Mouse (Mus musculus): ENCODE results near the gene Clp1. TPM values are rescaled to one million over a fixed set of nuclear protein-coding genes. Genes with fewer than 3 reads are reported as not detected.
"Not testable (repeated sequence)": the region's sequence is repeated elsewhere in the genome, so short reads cannot be mapped to it uniquely, and the experiment has no call there.

Gene Clp1
- total and polyA plus RNA-seq, 2 experiments from 2014 or later = 12.5 to 12.6 TPM

DNA sequence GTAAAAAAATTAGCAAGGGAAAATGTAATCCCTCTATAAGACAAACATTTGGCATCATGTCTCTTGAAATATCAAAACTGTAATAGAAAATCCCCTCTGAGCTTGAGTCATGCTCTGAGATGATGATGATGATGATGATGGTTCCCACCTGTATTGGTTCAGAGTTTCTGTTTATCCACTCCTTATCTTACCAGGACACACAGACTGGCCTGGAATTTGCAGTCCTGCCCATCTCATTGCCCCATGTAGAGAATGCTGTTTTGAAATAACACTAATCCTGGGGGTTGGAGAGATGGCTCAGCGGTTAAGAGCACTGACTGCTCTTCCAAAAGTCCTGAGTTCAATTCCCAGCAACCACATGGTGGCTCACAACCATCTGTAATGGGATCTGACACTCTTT lies 5.2 kb upstream of the Clp1 start:
- Histone ChIP-seq H3K27me3 (ENCODE audit: insufficient read depth, low read length) (no peaks in the 10 kb centered on the region), H3K36me3 (ENCODE audit: insufficient read depth, low read length) (no peaks in the 10 kb centered on the region), H3K4me2 (ENCODE audit: low read depth, low read length, poor library complexity, severe bottlenecking) (no peak overlapping the region), H3K9ac (replicated peaks; ENCODE audit: low read length, poor library complexity, severe bottlenecking) (no peak overlapping the region), H3K9me3 (ENCODE audit: low read length) (no peaks in the 10 kb centered on the region), H3K27ac (ENCODE audit: low read depth, low read length) (no peak overlapping the region), H3K4me3 (ENCODE audit: low read depth, low read length) (no peak overlapping the region), H3K4me1 (ENCODE audit: insufficient read depth, low read length) (peaks cover 13% of the 10 kb centered on the region)
- no peak for DNase-seq (ENCODE audit: low spot score)
- TF ChIP-seq CTCF (IDR thresholded peaks at IDR 0.05) = no peak
- WGBS = 60% methylated on average over 1 of the region's 1 CpGs
- no peak for ATAC-seq (ENCODE audit: low FRiP score)

- Histone ChIP-seq H3K9me3 (ENCODE audit: low read length) (no peaks in the 10 kb centered on the region), H3K27ac (ENCODE audit: low read depth, low read length) (no peak overlapping the region), H3K27me3 (ENCODE audit: insufficient read depth, low read length) (no peaks in the 10 kb centered on the region), H3K4me1 (ENCODE audit: insufficient read depth, low read length) (peaks cover 6% of the 10 kb centered on the region), H3K9ac (replicated peaks; ENCODE audit: low read length, poor library complexity, severe bottlenecking) (no peak overlapping the region), H3K4me2 (ENCODE audit: low read depth, low read length, poor library complexity, severe bottlenecking) (no peak overlapping the region), H3K4me3 (ENCODE audit: low read depth, low read length) (no peak overlapping the region), H3K36me3 (ENCODE audit: insufficient read depth, low read length) (no peaks in the 10 kb centered on the region)
- no peak for ATAC-seq (ENCODE audit: low FRiP score)
- no peak for DNase-seq (ENCODE audit: low spot score)
- TF ChIP-seq CTCF (IDR thresholded peaks at IDR 0.05) = no peak
- 83% methylated on average over 3 of the region's 3 CpGs for WGBS
Observed at GRCm38 (mm10) chr2:84731206-84731605, 4.1 kb upstream of the Clp1 start.

DNA sequence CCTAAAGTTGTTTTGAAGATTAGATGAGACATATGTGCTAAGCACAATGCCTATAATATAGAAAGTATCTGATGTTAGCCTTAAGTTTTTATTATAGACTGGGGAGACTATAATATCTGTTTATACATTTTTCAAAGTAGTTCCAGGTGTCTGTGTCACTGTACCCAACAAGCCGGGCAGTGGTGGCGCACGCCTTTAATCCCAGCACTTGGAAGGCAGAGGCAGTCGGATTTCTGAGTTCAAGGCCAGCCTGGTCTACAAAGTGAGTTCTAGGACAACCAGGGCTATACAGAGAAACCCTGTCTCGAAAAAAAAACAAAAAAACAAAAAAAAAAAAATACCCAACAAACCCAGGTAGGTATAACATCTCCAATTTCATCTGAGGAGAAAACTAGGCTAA lies 1.0 kb upstream of the Clp1 start:
- H3K9ac ChIP-seq (replicated peaks; ENCODE audit: low read length, poor library complexity, severe bottlenecking); DNase-seq (ENCODE audit: low spot score); H3K36me3 ChIP-seq (ENCODE audit: insufficient read depth, low read length); H3K4me1 ChIP-seq (ENCODE audit: insufficient read depth, low read length); H3K27me3 ChIP-seq (ENCODE audit: insufficient read depth, low read length); H3K4me3 ChIP-seq (ENCODE audit: low read depth, low read length); ATAC-seq (ENCODE audit: low FRiP score); H3K9me3 ChIP-seq (ENCODE audit: low read length); H3K27ac ChIP-seq (ENCODE audit: low read depth, low read length); H3K4me2 ChIP-seq (ENCODE audit: low read depth, low read length, poor library complexity, severe bottlenecking): not testable (repeated sequence)
- WGBS = 84% methylated on average over 5 of the region's 5 CpGs

DNA sequence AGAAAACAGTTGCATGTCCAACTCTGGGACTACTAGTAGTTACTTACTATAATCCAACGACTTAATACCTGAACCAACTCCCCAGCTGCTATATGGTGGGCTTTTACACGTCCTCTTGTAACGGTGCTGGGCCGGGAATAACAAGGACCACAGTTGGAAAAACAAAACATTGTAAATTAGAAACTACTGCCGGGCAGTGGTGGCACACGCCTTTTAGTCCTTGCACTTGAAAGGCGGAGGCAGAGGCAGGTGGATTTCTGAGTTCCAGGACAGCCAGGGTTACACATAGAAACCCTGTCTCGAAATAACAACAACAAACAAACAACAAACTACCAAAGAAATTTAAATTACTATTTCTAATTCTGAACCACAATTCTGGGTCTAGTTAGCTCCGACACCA lies 434 bp downstream of the Clp1 start:
- WGBS = 5% methylated on average over 9 of the region's 9 CpGs
- no peak for TF ChIP-seq CTCF (IDR thresholded peaks at IDR 0.05)
- Histone ChIP-seq H3K27me3 (ENCODE audit: insufficient read depth, low read length) (no peaks in the 10 kb centered on the region), H3K27ac (ENCODE audit: low read depth, low read length) (no peak overlapping the region), H3K9ac (replicated peaks; ENCODE audit: low read length, poor library complexity, severe bottlenecking) (peak overlapping the region; percentile 48), H3K36me3 (ENCODE audit: insufficient read depth, low read length) (peaks cover 8% of the 10 kb centered on the region; the same call in 1 of the 2 replicates), H3K4me1 (ENCODE audit: insufficient read depth, low read length) (0 out of 2 replicates have a peak, but pooled peaks cover 7% of the 10 kb centered on the region), H3K4me3 (ENCODE audit: low read depth, low read length) (peak overlapping the region; percentile 50), H3K4me2 (ENCODE audit: low read depth, low read length, poor library complexity, severe bottlenecking) (peak overlapping the region; percentile 67), H3K9me3 (ENCODE audit: low read length) (no peaks in the 10 kb centered on the region)
- DNase-seq (ENCODE audit: low spot score) (no peak), ATAC-seq (ENCODE audit: low FRiP score) (0 out of 2 replicates have a peak, but pooled peaks have one; percentile 8)

DNA sequence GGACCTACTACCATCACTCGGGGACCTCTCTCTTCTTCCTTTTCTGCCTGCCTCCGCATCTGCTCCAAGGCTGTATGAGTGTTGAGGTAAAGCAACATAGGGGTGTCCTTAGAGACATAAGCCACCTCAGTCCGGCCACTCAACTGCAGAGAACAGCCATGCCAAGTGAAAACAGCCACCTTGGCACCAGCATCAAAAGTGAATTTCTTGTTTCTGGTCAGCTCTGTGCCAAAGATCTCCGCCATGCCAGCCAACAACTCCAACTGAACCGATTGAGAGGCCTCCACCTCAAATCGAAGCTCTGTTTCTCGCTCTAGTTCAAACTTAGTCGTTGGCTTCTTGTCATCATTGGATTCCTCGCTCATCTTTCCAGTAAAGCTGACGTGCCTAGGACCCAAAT lies 1.4 kb downstream of the Clp1 start:
- Histone ChIP-seq H3K4me2 (ENCODE audit: low read depth, low read length, poor library complexity, severe bottlenecking) (no peak overlapping the region; the same call in 1 of the 2 replicates), H3K36me3 (ENCODE audit: insufficient read depth, low read length) (peaks cover 12% of the 10 kb centered on the region; the same call in 1 of the 2 replicates), H3K27ac (ENCODE audit: low read depth, low read length) (no peak overlapping the region), H3K4me1 (ENCODE audit: insufficient read depth, low read length) (0 out of 2 replicates have a peak, but pooled peaks cover 7% of the 10 kb centered on the region), H3K9ac (replicated peaks; ENCODE audit: low read length, poor library complexity, severe bottlenecking) (no peak overlapping the region), H3K27me3 (ENCODE audit: insufficient read depth, low read length) (no peaks in the 10 kb centered on the region), H3K4me3 (ENCODE audit: low read depth, low read length) (no peak overlapping the region), H3K9me3 (ENCODE audit: low read length) (no peaks in the 10 kb centered on the region)
- WGBS = 94% methylated on average over 10 of the region's 10 CpGs
- ATAC-seq (ENCODE audit: low FRiP score) (no peak), DNase-seq (ENCODE audit: low spot score) (no peak)
- no peak for TF ChIP-seq CTCF (IDR thresholded peaks at IDR 0.05)

DNA sequence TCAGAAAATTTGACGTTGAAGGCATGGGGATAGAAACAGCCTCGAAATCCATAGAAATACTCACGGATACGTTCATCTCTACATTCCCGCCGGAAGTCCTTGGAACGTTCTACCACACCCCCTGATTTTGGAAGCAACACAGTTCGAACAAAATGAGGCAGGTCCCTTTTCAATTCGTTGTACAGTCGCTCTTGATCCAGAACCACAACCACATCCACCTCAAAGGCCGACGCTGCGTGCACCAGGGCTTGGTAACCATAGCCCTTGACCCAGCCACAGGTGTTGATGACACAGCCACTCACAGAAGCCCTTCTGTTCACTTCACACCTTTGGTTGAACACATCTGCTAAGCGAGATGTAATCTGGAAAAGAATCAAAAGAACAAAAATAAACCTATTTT lies 3.3 kb downstream of the Clp1 start:
- WGBS = 96% methylated on average over 14 of the region's 14 CpGs
- TF ChIP-seq CTCF (IDR thresholded peaks at IDR 0.05) = no peak
- Histone ChIP-seq H3K27ac (ENCODE audit: low read depth, low read length) (no peak overlapping the region), H3K9ac (replicated peaks; ENCODE audit: low read length, poor library complexity, severe bottlenecking) (no peak overlapping the region), H3K36me3 (ENCODE audit: insufficient read depth, low read length) (peaks cover 12% of the 10 kb centered on the region; the same call in 1 of the 2 replicates), H3K27me3 (ENCODE audit: insufficient read depth, low read length) (no peaks in the 10 kb centered on the region), H3K9me3 (ENCODE audit: low read length) (no peaks in the 10 kb centered on the region), H3K4me3 (ENCODE audit: low read depth, low read length) (no peak overlapping the region), H3K4me1 (ENCODE audit: insufficient read depth, low read length) (0 out of 2 replicates have a peak, but pooled peaks cover 7% of the 10 kb centered on the region), H3K4me2 (ENCODE audit: low read depth, low read length, poor library complexity, severe bottlenecking) (no peak overlapping the region)
- ATAC-seq (ENCODE audit: low FRiP score) (no peak), DNase-seq (ENCODE audit: low spot score) (no peak)
